Mouse (Mus musculus): ENCODE measurements around the gene Psrc1. TPM values are rescaled to one million over a fixed set of nuclear protein-coding genes. Genes with fewer than 3 reads are reported as not detected.
A peak's percentile ranks its signal among the peaks of the same experiment; 100 is the strongest.

Gene Psrc1
- polyA plus RNA-seq, 1 experiment: 27.1 TPM

GRCm38 (mm10) chr3:108410359-108410714 lies 26.7 kb downstream of the Psrc1 start:
- DNase-seq (ENCODE audit: low read depth): no peak
- peak; percentile 7; the same call in 1 of the 2 replicates for TF ChIP-seq POLR2A (IDR thresholded peaks at IDR 0.05; ENCODE audit: borderline replicate concordance, extremely low read depth, insufficient read depth, insufficient read length, poor library complexity, severe bottlenecking)
- TF ChIP-seq CTCF (IDR thresholded peaks at IDR 0.05; ENCODE audit: borderline replicate concordance, extremely low read depth, insufficient read depth, insufficient read length): no peak

GRCm38 (mm10) chr3:108411026-108411753 lies 27.6 kb downstream of the Psrc1 start:
- peak; percentile 58 for DNase-seq (ENCODE audit: low read depth)
- TF ChIP-seq POLR2A (IDR thresholded peaks at IDR 0.05; ENCODE audit: borderline replicate concordance, extremely low read depth, insufficient read depth, insufficient read length, poor library complexity, severe bottlenecking) (no peak), CTCF (IDR thresholded peaks at IDR 0.05; ENCODE audit: borderline replicate concordance, extremely low read depth, insufficient read depth, insufficient read length) (no peak)

GRCm38 (mm10) chr3:108411754-108412121 lies 28.1 kb downstream of the Psrc1 start:
- TF ChIP-seq POLR2A (IDR thresholded peaks at IDR 0.05; ENCODE audit: borderline replicate concordance, extremely low read depth, insufficient read depth, insufficient read length, poor library complexity, severe bottlenecking) (no peak), CTCF (IDR thresholded peaks at IDR 0.05; ENCODE audit: borderline replicate concordance, extremely low read depth, insufficient read depth, insufficient read length) (no peak)
- DNase-seq (ENCODE audit: low read depth): peak; percentile 96

GRCm38 (mm10) chr3:108413634-108414360 lies 30.2 kb downstream of the Psrc1 start:
- DNase-seq (ENCODE audit: low read depth): no peak
- TF ChIP-seq POLR2A (IDR thresholded peaks at IDR 0.05; ENCODE audit: borderline replicate concordance, extremely low read depth, insufficient read depth, insufficient read length, poor library complexity, severe bottlenecking) (no peak), CTCF (IDR thresholded peaks at IDR 0.05; ENCODE audit: borderline replicate concordance, extremely low read depth, insufficient read depth, insufficient read length) (no peak)

GRCm38 (mm10) chr3:108414857-108415830 lies 31.5 kb downstream of the Psrc1 start, which contains the start of gene Celsr2:
Celsr2 (minus strand) TSS chr3:108415552.
- DNase-seq (ENCODE audit: low read depth): peak; percentile 68
- no peak for TF ChIP-seq CTCF (IDR thresholded peaks at IDR 0.05; ENCODE audit: borderline replicate concordance, extremely low read depth, insufficient read depth, insufficient read length)
- no peak for TF ChIP-seq POLR2A (IDR thresholded peaks at IDR 0.05; ENCODE audit: borderline replicate concordance, extremely low read depth, insufficient read depth, insufficient read length, poor library complexity, severe bottlenecking)

- DNase-seq (ENCODE audit: low read depth): peak; percentile 98
- peak; percentile 84 for TF ChIP-seq POLR2A (IDR thresholded peaks at IDR 0.05; ENCODE audit: borderline replicate concordance, extremely low read depth, insufficient read depth, insufficient read length, poor library complexity, severe bottlenecking)
- TF ChIP-seq CTCF (IDR thresholded peaks at IDR 0.05; ENCODE audit: borderline replicate concordance, extremely low read depth, insufficient read depth, insufficient read length): no peak
Measured at GRCm38 (mm10) chr3:108415831-108416223, 32.2 kb downstream of the Psrc1 start.

- DNase-seq (ENCODE audit: low read depth): peak; percentile 64
- no peak for TF ChIP-seq CTCF (IDR thresholded peaks at IDR 0.05; ENCODE audit: borderline replicate concordance, extremely low read depth, insufficient read depth, insufficient read length)
- no peak for TF ChIP-seq POLR2A (IDR thresholded peaks at IDR 0.05; ENCODE audit: borderline replicate concordance, extremely low read depth, insufficient read depth, insufficient read length, poor library complexity, severe bottlenecking)
Measured at GRCm38 (mm10) chr3:108423006-108423405, 39.4 kb downstream of the Psrc1 start.

GRCm38 (mm10) chr3:108423844-108424801 lies 40.5 kb downstream of the Psrc1 start:
- TF ChIP-seq POLR2A (IDR thresholded peaks at IDR 0.05; ENCODE audit: borderline replicate concordance, extremely low read depth, insufficient read depth, insufficient read length, poor library complexity, severe bottlenecking): no peak
- TF ChIP-seq CTCF (IDR thresholded peaks at IDR 0.05; ENCODE audit: borderline replicate concordance, extremely low read depth, insufficient read depth, insufficient read length): no peak
- peak; percentile 94 for DNase-seq (ENCODE audit: low read depth)

- DNase-seq (ENCODE audit: low read depth): peak; percentile 46
- TF ChIP-seq CTCF (IDR thresholded peaks at IDR 0.05; ENCODE audit: borderline replicate concordance, extremely low read depth, insufficient read depth, insufficient read length) (no peak), POLR2A (IDR thresholded peaks at IDR 0.05; ENCODE audit: borderline replicate concordance, extremely low read depth, insufficient read depth, insufficient read length, poor library complexity, severe bottlenecking) (no peak)
Measured at GRCm38 (mm10) chr3:108424944-108425623, 41.4 kb downstream of the Psrc1 start.
